Mouse (Mus musculus) heart, adult 2 months (tissue): ENCODE measurements around the gene Mdga1. TPM values are rescaled to one million over a fixed set of nuclear protein-coding genes. Genes with fewer than 3 reads are reported as not detected.

Experiments
- DNase-seq, 2 experiments: peaks; one replicate each; pipeline ENCODE4 v3.0.0; 2021
- H3K27ac ChIP-seq: fragments of 200-600 bp; 2 replicates; pipeline ENCODE4 v1.8.1; 2022
- H3K27me3 ChIP-seq: fragments of 200-500 bp; 2 replicates; pipeline ENCODE4 v1.6.1; 2012; ENCODE audit warnings: mild to moderate bottlenecking, low read length, inconsistent platforms, mixed read lengths; ENCODE audit not compliant: control insufficient read depth, insufficient read depth
- H3K36me3 ChIP-seq: fragments of 200-500 bp; 2 replicates; pipeline ENCODE4 v1.6.1; 2012; ENCODE audit warnings: low read length, inconsistent platforms; ENCODE audit not compliant: control insufficient read depth, insufficient read depth
- H3K4me1 ChIP-seq: fragments of 200-500 bp; 2 replicates; pipeline ENCODE4 v1.6.1; 2011; ENCODE audit warnings: low read length; ENCODE audit not compliant: control insufficient read depth, insufficient read depth
- H3K4me3 ChIP-seq: fragments of 200-600 bp; 2 replicates; pipeline ENCODE4 v1.8.1; 2022
- H3K79me2 ChIP-seq: fragments of 200-500 bp; replicated peaks from 2 replicates; pipeline ENCODE4 v1.6.1; 2012; ENCODE audit warnings: mild to moderate bottlenecking, inconsistent platforms, low read length, moderate library complexity, mixed read lengths; ENCODE audit not compliant: control insufficient read depth, insufficient read depth
- H3K9ac ChIP-seq: fragments of 200-500 bp; 2 replicates; pipeline ENCODE4 v1.6.1; 2012; ENCODE audit warnings: low read depth, mild to moderate bottlenecking, control low read depth, inconsistent platforms, low read length, mixed read lengths
- CTCF ChIP-seq: fragments of 200-600 bp; IDR thresholded peaks from 2 replicates; pipeline ENCODE4 v1.8.1; 2022; ENCODE audit warnings: antibody characterized with exemption, mild to moderate bottlenecking, moderate library complexity
- EP300 ChIP-seq: fragments of 200-500 bp; IDR thresholded peaks from 2 replicates; pipeline ENCODE4 v1.6.1; 2011; ENCODE audit warnings: low read depth, low read length, control low read depth; ENCODE audit not compliant: insufficient read depth
- POLR2A ChIP-seq: fragments of 200-500 bp; IDR thresholded peaks from 2 replicates; pipeline ENCODE4 v1.6.1; 2011; ENCODE audit warnings: mild to moderate bottlenecking, low read depth, low read length, control low read depth; ENCODE audit not compliant: insufficient read depth
- WGBS: fragments of 180-500 bp; shearing (Covaris S2); methylation state at CpG from one replicate; pipeline ENCODE4 v1.1.7; 2018; 5-methylcytosine and 5-hydroxymethylcytosine counted together
- intact Hi-C: fragments of 180-260 bp; cut with DNase I; formaldehyde crosslinking; loops from one replicate; pipeline ENCODE4 v1.15.1; 2025
- polyA plus RNA-seq: library from polyadenylated mRNA; depleted of rRNA; stranded (reverse); fragments of >200 nt; gene quantifications from 2 replicates; pipeline ENCODE4 v1.2.3, GENCODE M21; 2012
- total RNA-seq, 2 experiments: library from RNA; stranded (reverse); gene quantifications; 2 replicates each; pipeline ENCODE4 v1.2.3; 2021

The Mdga1 gene
- total and polyA plus RNA-seq, 3 experiments, result 13.4 to 26.3 (median 15.4) TPM

- Histone ChIP-seq H3K27ac (peak overlapping the region; percentile 85), H3K9ac (no peak overlapping the region), H3K4me3 (no peak overlapping the region), H3K27me3 (no peaks in the 10 kb centered on the region), H3K4me1 (peaks cover 4% of the 10 kb centered on the region), H3K36me3 (no peaks in the 10 kb centered on the region), H3K79me2 (no peaks in the 10 kb centered on the region)
- TF ChIP-seq POLR2A (no peak), EP300 (peak; percentile 59; the same call in 1 of the 2 replicates), CTCF (no peak)
- intact Hi-C loops, result no loop called here
- WGBS, result 32% methylated on average over 4 of the region's 4 CpGs
- DNase-seq, result peak; percentile 42 to 65
These were observed 145.3 kb downstream of the Mdga1 start for GRCm38 (mm10) chr17:29824512-29825120.

GRCm38 (mm10) chr17:29824208-29824509, 145.7 kb downstream of the Mdga1 start:
- H3K4me1 ChIP-seq, result peaks cover 4% of the 10 kb centered on the region
- TF ChIP-seq CTCF, result no peak
- TF ChIP-seq EP300, result no peak
- TF ChIP-seq POLR2A, result no peak
- H3K36me3 ChIP-seq, result no peaks in the 10 kb centered on the region
- H3K27me3 ChIP-seq, result no peaks in the 10 kb centered on the region
- peak in 1 of 2 experiments; percentile 33 for DNase-seq
- H3K27ac ChIP-seq, result peak overlapping the region; percentile 85
- intact Hi-C loops, result no loop called here
- WGBS, result 21% methylated on average over 5 of the region's 5 CpGs
- no peaks in the 10 kb centered on the region for H3K79me2 ChIP-seq
- no peak overlapping the region for H3K4me3 ChIP-seq
- H3K9ac ChIP-seq, result peak overlapping the region; percentile 33

DNA sequence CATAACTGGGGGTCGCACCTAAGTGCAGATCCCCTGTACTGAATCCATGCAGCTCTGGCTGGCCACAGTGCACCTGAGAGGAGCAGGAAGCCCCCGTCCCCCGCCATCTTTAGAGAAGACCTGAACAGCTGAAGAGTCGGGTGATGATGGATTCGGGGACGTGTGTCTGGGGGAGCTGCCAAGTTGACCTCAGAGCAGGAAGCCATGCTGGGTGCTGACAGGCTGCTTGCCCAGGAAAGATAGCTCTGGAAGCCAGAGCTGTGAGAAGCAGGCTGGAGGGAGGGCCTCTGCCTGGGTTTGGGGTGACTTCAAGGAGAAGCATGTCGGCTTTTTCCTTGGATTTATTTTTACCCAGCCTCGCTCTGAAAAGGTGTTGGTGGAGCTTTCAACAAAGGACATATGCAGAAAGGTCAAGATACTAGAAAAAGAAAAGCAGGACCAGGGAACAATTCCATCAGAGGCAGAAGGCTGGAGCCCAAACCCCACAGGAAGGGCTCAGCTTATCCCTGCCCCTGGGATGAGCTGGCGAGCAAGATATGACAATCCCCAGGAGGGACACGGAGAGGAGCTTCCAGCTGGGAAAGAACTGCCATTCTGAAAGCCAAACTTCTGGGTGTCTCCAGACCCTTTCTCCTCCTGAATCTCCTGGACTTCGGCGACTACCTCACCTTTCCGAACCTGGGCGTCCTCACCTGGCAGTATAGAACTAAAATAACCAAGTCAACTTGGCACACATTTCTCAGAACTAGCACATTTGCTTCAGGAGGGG, 146.3 kb downstream of the Mdga1 start:
- peak; percentile 51 to 64 for DNase-seq
- no peaks in the 10 kb centered on the region for H3K27me3 ChIP-seq
- TF ChIP-seq EP300 (peak; percentile 75), POLR2A (no peak; the same call in 1 of the 2 replicates)
- H3K4me1 ChIP-seq, result peaks cover 4% of the 10 kb centered on the region
- intact Hi-C loops, result no loop called here
- 31% methylated on average over 14 of the region's 14 CpGs for WGBS
- H3K36me3 ChIP-seq, result no peaks in the 10 kb centered on the region
- no peaks in the 10 kb centered on the region for H3K79me2 ChIP-seq
- H3K4me3 ChIP-seq, result no peak overlapping the region
- peak overlapping the region; percentile 33 for H3K9ac ChIP-seq
- H3K27ac ChIP-seq, result peak overlapping the region; percentile 85

GRCm38 (mm10) chr17:29819608-29820007, 150.3 kb downstream of the Mdga1 start:
- no peak for TF ChIP-seq EP300
- no peak for TF ChIP-seq CTCF
- TF ChIP-seq POLR2A, result no peak
- 74% methylated on average over 3 of the region's 3 CpGs for WGBS
- peaks cover 2% of the 10 kb centered on the region for H3K4me1 ChIP-seq
- no peak overlapping the region for H3K9ac ChIP-seq
- H3K27me3 ChIP-seq, result no peaks in the 10 kb centered on the region
- H3K79me2 ChIP-seq, result no peaks in the 10 kb centered on the region
- H3K4me3 ChIP-seq, result no peak overlapping the region
- intact Hi-C loops, result no loop called here
- H3K36me3 ChIP-seq, result no peaks in the 10 kb centered on the region
- no peak for DNase-seq
- H3K27ac ChIP-seq, result no peak overlapping the region

- TF ChIP-seq EP300 (no peak), POLR2A (no peak), CTCF (no peak)
- H3K36me3 ChIP-seq, result no peaks in the 10 kb centered on the region
- no peak for DNase-seq
- whole genome bisulfite sequencing, result 82% methylated on average over 7 of the region's 7 CpGs
- no peak overlapping the region for H3K4me3 ChIP-seq
- H3K27me3 ChIP-seq, result no peaks in the 10 kb centered on the region
- H3K9ac ChIP-seq, result no peak overlapping the region
- no peaks in the 10 kb centered on the region for H3K4me1 ChIP-seq
- intact Hi-C loops, result no loop called here
- H3K79me2 ChIP-seq, result no peaks in the 10 kb centered on the region
- H3K27ac ChIP-seq, result no peak overlapping the region
These were observed 150.9 kb downstream of the Mdga1 start for GRCm38 (mm10) chr17:29818989-29819388.

GRCm38 (mm10) chr17:29818264-29818945, 151.5 kb downstream of the Mdga1 start:
- Histone ChIP-seq H3K27ac (no peak overlapping the region), H3K9ac (no peak overlapping the region), H3K27me3 (no peaks in the 10 kb centered on the region), H3K36me3 (no peaks in the 10 kb centered on the region), H3K4me3 (no peak overlapping the region), H3K79me2 (no peaks in the 10 kb centered on the region), H3K4me1 (no peaks in the 10 kb centered on the region)
- DNase-seq, result no peak
- no peak for TF ChIP-seq EP300
- TF ChIP-seq POLR2A, result no peak
- TF ChIP-seq CTCF, result no peak
- WGBS, result 67% methylated on average over 11 of the region's 11 CpGs
- intact Hi-C loops, result no loop called here
